Mouse (Mus musculus) splenic B cell, adult 2 months (primary cell): ENCODE results near the gene Apmap.

Source experiments
- DNase-seq: peaks from one replicate; pipeline ENCODE4 v3.0.0-alpha.2; 2011; ENCODE audit warnings: low read depth, low spot score
- H3K27me3 ChIP-seq: 2 replicates; pipeline ENCODE4 v1.6.1; 2012; ENCODE audit warnings: mild to moderate bottlenecking, low read length, moderate library complexity, mixed read lengths; ENCODE audit not compliant: control insufficient read depth, poor library complexity, insufficient read depth, severe bottlenecking
- H3K36me3 ChIP-seq: 2 replicates; pipeline ENCODE4 v1.6.1; 2012; ENCODE audit warnings: mild to moderate bottlenecking, low read length, moderate library complexity, mixed read lengths; ENCODE audit not compliant: control insufficient read depth, poor library complexity, insufficient read depth, severe bottlenecking

Gene Apmap

DNA sequence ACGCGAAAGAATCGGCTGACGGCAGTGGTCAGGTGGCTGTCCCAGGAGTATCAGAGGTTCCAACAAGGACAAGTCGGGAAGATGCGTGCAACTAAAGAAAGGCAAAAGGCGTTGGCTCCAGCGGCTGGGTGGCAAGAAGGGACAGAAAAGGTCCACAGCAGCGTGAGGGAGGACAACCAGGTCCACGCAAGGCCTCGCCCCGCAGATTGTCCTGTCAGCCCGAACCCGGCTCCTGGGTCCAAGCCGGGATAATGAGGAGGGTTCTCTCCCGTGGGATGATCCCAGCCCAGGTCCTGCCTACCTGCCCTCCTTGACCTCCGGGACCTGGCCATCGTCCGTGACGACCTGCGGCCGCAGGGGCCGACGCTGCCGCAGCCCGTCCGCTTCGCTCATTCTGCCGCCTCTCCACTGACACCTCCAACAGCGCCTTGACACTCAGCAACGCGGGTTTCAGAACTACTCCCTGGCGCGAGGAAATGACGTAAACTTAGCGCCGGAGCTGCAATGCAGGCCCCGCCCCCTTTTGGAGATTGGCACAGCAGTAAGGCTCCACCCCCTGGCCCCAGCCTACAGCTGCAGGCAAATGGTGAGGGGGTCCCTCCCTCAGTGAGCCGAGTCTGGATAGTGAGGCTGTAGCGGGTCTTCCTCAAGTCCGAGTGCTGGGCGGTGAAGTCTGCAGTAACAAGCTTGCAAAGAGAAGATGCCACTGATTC is at the start of gene Apmap:
Gene Apmap, minus strand, starts transcription at position 481 of the 713 bp plus-strand sequence.
- DNase-seq, result peak; percentile 97
- Histone ChIP-seq H3K27me3 (no peaks in the 10 kb centered on the region), H3K36me3 (no peaks in the 10 kb centered on the region)

DNA sequence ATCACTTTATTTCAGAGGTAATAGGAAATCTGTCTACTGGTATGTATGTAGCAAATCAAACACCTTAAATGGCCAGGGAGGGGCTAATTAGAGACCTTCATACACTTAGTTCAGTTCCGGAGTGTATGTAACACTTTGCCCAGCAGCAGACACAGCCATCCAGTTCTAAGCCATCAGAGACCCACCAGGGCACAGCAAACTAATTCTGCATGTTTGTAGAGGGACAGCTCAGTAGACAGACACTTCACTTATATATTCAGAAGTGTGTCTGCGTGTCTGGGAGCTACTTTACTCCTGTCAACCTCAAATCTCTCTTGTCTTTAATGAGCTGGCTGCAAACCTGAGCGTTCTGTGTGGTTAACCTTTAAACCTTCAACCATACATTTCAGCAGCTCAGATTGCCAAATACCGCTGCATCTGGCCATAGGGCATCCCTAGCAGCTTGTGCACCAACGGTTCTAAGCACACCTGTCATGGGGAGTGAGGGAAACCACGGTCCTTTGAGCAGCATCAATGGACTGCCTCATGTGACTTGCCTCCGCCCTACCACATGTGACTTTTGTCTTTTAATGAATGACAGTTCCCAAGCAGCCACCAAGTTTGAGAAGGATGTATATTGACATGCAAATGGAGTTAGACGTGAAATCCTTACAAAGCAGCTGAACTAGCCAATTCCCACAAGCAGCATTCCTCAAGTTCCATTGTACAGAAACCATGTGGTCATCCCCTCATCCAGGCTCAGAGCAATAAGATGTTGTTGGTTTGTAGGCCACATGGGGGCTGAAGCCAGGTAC is 48.8 kb upstream of the Apmap start:
- peak; percentile 54 for DNase-seq
- Histone ChIP-seq H3K27me3 (no peaks in the 10 kb centered on the region), H3K36me3 (peaks cover 2% of the 10 kb centered on the region; the same call in 1 of the 2 replicates)

DNA sequence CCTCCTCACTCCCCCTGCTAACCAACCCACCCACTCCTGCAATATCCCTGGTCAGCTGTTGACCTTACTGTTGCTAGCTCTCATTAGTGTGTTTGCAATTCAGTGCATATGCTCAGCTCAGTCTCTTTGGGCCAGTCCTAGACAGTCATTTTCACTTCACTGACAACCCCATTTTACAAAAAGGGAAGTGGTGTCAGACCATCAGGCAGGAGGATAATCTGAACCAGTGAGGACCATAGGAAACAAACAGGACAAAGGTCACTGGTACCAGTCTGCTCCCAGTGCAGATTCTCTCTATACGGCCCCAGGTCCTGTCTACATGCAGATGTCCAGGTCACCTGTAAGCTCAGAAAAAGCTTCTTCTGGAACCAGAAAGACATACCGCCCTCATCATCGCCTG is 47.7 kb upstream of the Apmap start:
- Histone ChIP-seq H3K36me3 (peaks cover 2% of the 10 kb centered on the region; the same call in 1 of the 2 replicates), H3K27me3 (no peaks in the 10 kb centered on the region)
- DNase-seq, result peak; percentile 33

DNA sequence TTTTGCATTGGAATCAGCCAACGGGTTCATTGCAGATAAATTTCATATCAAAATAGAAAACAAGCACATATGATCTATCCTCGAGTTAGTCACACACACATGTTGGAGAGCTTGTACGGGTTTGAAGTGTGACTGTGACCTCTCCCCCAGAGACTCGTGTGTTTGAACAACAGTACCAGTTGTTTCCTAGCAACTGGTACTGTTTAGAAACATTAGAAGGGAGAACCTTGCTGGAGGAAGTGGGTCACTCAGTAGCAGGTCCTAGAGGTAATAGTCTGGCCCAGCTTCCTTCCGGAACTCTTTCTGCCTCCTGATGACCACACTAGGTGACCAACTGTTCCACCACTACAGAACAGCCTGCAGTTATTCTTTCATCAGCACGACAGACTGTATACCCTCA is 46.9 kb upstream of the Apmap start:
- H3K27me3 ChIP-seq, result no peaks in the 10 kb centered on the region
- DNase-seq, result peak; percentile 47
- H3K36me3 ChIP-seq, result peaks cover 2% of the 10 kb centered on the region; the same call in 1 of the 2 replicates

DNA sequence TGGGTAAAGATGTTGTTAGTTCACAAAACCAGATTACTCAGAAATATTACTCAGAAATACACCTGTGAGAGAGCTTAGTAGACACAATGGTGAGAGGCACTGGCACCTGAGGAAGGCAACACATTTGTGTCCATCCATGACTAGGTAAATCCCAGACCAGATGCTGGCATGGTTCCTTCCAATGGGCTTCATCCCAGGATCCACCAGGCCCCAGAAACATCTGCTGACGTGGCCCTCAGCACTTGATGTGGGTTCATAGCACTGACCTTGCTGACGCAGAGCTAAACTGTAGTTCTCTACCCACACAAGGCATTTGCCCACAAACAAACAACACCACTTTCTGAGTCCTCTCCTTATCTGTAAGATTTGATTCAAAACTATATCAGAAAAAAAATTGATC is 46.4 kb upstream of the Apmap start:
- no peak for DNase-seq
- H3K36me3 ChIP-seq, result peaks cover 2% of the 10 kb centered on the region; the same call in 1 of the 2 replicates
- H3K27me3 ChIP-seq, result no peaks in the 10 kb centered on the region

DNA sequence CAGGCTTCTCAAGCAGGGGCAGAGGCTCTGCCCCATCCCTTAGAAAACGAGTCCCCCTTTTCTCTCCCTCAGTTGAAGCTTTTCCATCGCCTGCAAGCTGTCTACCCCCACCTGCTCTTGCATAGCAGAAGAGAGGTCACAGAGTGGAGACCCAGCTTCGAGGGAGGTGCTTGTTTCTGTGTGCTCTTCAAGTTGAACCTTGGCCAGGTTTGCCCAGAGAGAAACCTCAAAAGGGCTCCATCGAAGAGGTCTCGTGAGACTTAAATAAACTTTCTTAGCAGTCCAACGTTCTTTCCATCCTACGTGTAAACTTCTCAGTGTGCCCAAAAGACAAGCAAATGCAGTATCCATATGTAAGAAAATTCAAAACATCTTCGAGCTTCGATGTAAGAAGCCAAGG is 43.0 kb upstream of the Apmap start:
- no peaks in the 10 kb centered on the region for H3K36me3 ChIP-seq
- no peaks in the 10 kb centered on the region for H3K27me3 ChIP-seq
- DNase-seq, result no peak

DNA sequence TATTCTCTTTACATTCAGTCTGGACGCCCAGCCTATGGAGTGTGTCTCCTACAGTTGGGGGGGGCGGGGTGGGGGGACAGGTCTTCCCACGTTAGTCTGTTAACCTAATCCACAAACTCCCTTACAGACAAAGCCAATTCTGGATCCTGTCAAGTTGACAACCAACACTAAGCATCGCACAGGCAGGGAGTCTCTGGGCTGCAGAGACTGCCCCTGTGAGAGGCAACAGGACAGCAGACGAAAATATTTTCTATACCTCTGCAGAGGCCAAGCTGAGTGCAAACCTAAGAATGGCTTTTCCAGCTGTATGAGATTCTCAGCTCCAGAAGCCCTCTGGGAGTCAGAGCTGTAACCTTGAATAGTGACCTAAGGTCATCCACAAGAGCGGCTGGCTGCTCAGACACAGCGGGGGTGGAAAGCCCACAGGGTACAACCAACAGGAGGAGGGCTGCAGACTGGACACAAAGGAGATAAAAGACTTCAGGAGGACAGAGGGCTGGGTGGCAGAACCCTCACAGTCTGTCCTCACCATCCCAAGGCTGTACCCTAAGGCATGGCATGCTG is 42.2 kb upstream of the Apmap start:
- no peaks in the 10 kb centered on the region for H3K36me3 ChIP-seq
- no peak for DNase-seq
- H3K27me3 ChIP-seq, result no peaks in the 10 kb centered on the region

DNA sequence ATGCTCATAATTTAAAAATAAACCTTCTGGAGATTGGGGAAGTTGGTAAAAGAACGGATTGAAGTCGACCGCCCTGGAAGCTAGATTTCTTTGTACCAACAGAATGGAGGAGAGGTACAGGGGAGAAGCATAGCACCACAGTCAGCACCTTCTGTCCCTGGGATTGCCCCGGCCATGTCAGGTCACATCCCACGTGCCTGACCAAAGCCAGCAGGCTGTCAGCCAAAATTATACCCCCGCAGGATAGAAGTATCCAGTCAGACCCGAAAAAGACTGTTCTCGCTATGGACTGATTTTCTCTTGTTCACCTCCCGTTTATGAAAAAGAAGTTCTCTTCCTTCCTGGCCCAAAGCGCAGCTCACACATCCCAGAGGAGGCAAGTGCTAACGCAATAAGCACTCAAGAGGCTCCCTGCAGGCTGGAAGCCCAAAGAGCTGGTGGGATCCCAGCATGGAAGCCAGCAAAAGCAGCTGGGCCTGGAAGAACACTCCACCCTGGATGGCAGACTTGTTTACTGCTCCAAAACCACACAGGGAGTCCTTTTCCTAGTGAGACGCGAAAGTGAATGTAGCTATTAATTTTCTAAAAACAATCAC is 40.0 kb upstream of the Apmap start:
- no peak for DNase-seq
- H3K27me3 ChIP-seq, result no peaks in the 10 kb centered on the region
- no peaks in the 10 kb centered on the region for H3K36me3 ChIP-seq

DNA sequence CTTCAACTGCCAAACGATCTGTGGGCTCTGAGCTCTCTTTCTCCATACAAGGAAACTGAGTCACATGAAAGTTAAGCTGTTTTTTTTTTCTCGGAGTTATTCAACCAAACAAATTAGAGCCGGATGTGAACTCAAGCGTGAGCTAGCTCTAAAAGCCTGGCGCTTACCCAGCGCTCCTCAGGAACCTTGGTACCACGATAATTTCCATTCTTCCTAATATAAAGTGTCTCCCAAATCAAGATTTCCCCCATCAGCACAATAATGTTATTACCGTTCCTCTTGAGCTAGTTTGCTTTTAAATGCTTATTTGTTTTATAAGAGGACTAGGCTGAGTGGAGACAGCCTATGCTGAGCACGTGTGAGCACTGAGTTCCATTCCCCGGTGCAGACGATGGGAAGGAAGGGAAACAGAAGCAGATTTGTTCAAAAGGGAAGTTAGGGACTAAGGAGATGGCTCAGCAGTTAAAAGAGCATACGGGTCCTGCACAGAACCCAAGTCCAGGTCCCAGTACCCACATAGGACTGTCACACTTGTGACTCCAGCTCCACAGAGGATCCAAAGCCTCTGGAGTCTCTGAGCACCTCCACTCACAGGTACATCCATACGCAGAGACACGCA is 39.4 kb upstream of the Apmap start:
- Histone ChIP-seq H3K27me3 (no peaks in the 10 kb centered on the region), H3K36me3 (no peaks in the 10 kb centered on the region)
- peak; percentile 12 for DNase-seq

DNA sequence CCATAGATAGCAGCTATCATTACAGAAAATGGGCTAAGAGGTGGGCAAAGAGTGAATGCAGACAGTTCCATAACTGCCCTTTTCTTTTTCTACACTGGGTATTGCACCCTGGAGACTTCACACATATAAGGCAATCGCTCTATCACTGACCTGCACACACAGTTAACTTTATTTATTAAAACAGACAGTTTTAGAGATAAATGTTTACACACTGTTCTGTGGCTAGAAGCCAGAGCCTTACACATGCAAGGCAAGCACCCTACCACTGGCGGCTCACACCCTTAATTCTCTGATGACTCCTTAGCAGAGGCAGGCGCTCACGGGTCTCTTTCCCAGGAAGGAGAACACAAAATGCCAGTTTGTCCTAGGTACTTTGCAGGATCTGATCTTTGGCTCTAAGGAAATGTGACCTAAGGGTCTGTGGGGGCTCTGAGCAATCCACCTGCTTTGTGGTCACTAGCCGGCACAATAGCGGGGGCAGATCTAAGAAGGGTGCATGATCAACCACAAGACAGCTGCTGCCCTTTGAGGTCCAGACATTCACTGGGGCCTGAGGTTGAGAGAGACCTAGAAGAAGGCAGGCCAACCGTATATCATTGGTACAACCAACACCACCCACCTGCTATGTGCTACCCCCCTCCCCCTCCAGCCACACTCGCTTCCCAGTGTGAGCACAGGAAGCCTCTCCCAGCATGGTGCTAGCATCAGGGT is 38.2 kb upstream of the Apmap start:
- Histone ChIP-seq H3K27me3 (no peaks in the 10 kb centered on the region), H3K36me3 (peaks cover 3% of the 10 kb centered on the region)
- no peak for DNase-seq

DNA sequence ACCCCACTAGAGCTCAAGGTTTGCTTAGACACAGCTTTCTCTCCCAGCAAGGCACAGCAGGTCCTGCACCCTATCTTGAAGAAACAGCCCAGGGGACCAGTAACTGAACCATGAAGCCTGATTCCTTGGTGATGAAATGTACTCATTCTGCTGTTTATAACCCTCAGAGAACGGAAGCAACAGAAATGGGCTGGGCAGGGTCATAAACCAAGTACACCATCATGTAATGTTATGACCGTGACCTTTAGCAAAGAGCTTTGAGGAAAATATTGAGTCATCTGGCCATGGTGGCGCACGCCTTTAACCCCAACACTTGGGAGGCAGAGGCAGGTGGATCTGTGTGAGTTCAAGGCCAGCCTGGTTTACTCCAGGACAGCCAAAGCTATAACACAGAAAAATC is 36.9 kb upstream of the Apmap start:
- Histone ChIP-seq H3K27me3 (no peaks in the 10 kb centered on the region), H3K36me3 (peaks cover 3% of the 10 kb centered on the region)
- peak; percentile 38 for DNase-seq

DNA sequence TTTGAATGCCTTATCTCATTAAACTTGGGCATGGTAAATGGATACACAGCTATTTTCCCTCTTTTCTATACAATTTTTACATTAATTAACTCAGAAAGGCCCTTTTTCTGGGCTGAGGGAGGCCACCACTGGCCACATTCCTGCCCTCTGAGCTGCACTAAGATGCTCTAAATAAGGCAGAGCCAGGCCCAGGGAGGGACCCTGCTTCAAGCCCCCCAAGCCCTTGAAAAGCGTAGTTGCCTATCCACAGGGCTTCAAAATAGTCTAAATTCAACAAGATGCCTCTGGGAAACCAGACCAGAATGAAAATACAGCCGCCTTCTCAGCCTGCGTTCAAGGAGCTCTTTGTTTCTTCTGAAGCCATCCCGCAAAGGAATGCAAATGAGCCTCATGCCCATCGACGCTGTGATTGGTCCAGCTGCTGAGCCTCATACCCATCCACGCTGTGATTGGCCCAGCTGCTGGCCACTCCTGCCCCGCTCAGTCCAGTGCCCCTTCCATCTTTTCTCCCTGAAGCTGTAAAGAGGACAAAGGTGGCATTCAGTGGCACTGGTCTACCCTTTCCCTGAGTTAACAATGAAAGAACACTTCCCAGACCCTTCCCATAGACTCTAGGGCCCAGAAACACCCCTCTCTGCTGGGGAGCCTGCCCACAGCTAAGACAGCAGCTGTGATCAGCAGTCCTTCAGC is 35.5 kb upstream of the Apmap start:
- H3K27me3 ChIP-seq, result no peaks in the 10 kb centered on the region
- H3K36me3 ChIP-seq, result peaks cover 7% of the 10 kb centered on the region
- no peak for DNase-seq

DNA sequence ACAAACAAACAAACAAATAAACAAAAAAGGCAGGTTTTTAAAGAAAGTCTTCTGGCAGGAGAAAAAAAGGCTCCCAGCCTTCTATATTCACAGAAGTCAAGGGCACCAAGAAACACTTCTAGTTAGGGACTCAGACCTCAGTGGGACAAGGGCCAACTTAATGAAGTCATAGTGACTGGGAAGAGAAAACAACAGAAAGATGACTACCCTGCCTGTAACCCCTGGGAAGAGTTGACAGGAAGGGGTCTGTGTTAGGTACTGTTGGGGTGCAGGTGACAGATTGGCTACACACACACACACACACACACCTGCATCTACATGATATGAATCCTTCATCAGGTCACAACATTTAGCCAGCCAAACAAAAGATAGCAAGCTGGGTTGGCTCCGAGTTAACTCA is 34.8 kb upstream of the Apmap start:
- Histone ChIP-seq H3K36me3 (peaks cover 13% of the 10 kb centered on the region), H3K27me3 (no peaks in the 10 kb centered on the region)
- DNase-seq, result no peak

DNA sequence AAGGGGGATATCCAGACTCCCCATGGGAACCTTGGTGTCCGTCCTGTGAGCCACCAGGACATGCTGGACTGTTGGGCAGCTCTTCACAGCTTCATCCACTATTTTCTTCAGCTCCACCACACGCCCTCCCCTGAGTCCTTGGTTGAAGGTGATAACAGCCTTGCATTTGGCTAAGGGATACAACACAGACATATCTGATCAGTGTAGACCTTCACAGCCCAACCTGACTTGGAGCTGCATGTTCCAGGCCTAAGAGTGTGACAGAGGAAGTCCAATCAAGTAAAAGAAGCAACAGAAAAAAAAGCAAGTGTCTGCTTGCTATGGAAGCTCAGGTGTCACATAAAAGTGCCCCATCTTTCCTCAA is 30.0 kb upstream of the Apmap start:
- Histone ChIP-seq H3K36me3 (peaks cover 23% of the 10 kb centered on the region), H3K27me3 (no peaks in the 10 kb centered on the region)
- DNase-seq, result no peak
